Mouse (Mus musculus): Measurements from ENCODE around the gene Stard5. TPM values are rescaled to one million over a fixed set of nuclear protein-coding genes. Genes with fewer than 3 reads are reported as not detected.

Gene Stard5
- 10 to 100 TPM; 15.7 to 16.3 TPM for total RNA-seq (2021)
- long read RNA-seq, transcript Stard5-201 (6 exons, 2,483 nt), result major isoform, 12 of 16 reads
- long read RNA-seq, partial matches to known transcripts, result 1 of 16 reads
- long read RNA-seq, other reads (novel, unspliced or antisense), result 2 of 16 reads

GRCm38 (mm10) chr7:83631828-83632681 lies at the start of gene Stard5:
Gene Stard5 (plus strand): TSS chr7:83631959.
- DNase-seq (ENCODE audit: low spot score in 2 of 2), result peak; percentile 88 to 92

- DNase-seq (ENCODE audit: low spot score in 2 of 2), result peak; percentile 68 to 82
Measured at GRCm38 (mm10) chr7:83584639-83585471, 46.9 kb upstream of the Stard5 start, which contains the start of gene Tmc3. Gene Tmc3 (plus strand): TSS chr7:83584927.

GRCm38 (mm10) chr7:83594056-83594455 lies 37.7 kb upstream of the Stard5 start:
- no peak for DNase-seq (ENCODE audit: low spot score in 2 of 2)

GRCm38 (mm10) chr7:83597063-83597462 lies 34.7 kb upstream of the Stard5 start:
- no peak for DNase-seq (ENCODE audit: low spot score in 2 of 2)

- no peak for DNase-seq (ENCODE audit: low spot score in 2 of 2)
Measured at GRCm38 (mm10) chr7:83598997-83599912, 32.5 kb upstream of the Stard5 start.

GRCm38 (mm10) chr7:83599913-83600286 lies 31.9 kb upstream of the Stard5 start:
- DNase-seq (ENCODE audit: low spot score in 2 of 2), result peak in 1 of 2 experiments; percentile 59

GRCm38 (mm10) chr7:83604180-83604944 lies 27.4 kb upstream of the Stard5 start:
- DNase-seq (ENCODE audit: low spot score in 2 of 2), result no peak

GRCm38 (mm10) chr7:83606796-83607195 lies 25.0 kb upstream of the Stard5 start:
- no peak for DNase-seq (ENCODE audit: low spot score in 2 of 2)

GRCm38 (mm10) chr7:83609891-83610290 lies 21.9 kb upstream of the Stard5 start:
- DNase-seq (ENCODE audit: low spot score in 2 of 2), result no peak

- DNase-seq (ENCODE audit: low spot score in 2 of 2), result no peak
Measured at GRCm38 (mm10) chr7:83611886-83612285, 19.9 kb upstream of the Stard5 start.

- DNase-seq (ENCODE audit: low spot score in 2 of 2), result no peak
Measured at GRCm38 (mm10) chr7:83615272-83615671, 16.5 kb upstream of the Stard5 start.

- DNase-seq (ENCODE audit: low spot score in 2 of 2), result no peak
Measured at GRCm38 (mm10) chr7:83615815-83616214, 15.9 kb upstream of the Stard5 start.

- no peak for DNase-seq (ENCODE audit: low spot score in 2 of 2)
Measured at GRCm38 (mm10) chr7:83616268-83616667, 15.5 kb upstream of the Stard5 start.

GRCm38 (mm10) chr7:83618709-83619108 lies 13.1 kb upstream of the Stard5 start:
- DNase-seq (ENCODE audit: low spot score in 2 of 2), result no peak

- DNase-seq (ENCODE audit: low spot score in 2 of 2), result no peak
Measured at GRCm38 (mm10) chr7:83622582-83622981, 9.2 kb upstream of the Stard5 start.

- DNase-seq (ENCODE audit: low spot score in 2 of 2), result no peak
Measured at GRCm38 (mm10) chr7:83624065-83624464, 7.7 kb upstream of the Stard5 start.

- no peak for DNase-seq (ENCODE audit: low spot score in 2 of 2)
Measured at GRCm38 (mm10) chr7:83626557-83627257, 5.1 kb upstream of the Stard5 start.

GRCm38 (mm10) chr7:83627369-83627768 lies 4.4 kb upstream of the Stard5 start:
- DNase-seq (ENCODE audit: low spot score in 2 of 2), result no peak

- DNase-seq (ENCODE audit: low spot score in 2 of 2), result no peak
Measured at GRCm38 (mm10) chr7:83631073-83631827, 509 bp upstream of the Stard5 start.

Data from layer of hippocampus, adult 18-20 months (tissue).